Mouse (Mus musculus) CH12.LX (cell line): ENCODE measurements around the gene Rictor. TPM values are rescaled to one million over a fixed set of nuclear protein-coding genes. Genes with fewer than 3 reads are reported as not detected.

Experiments used
- DNase-seq: peaks from one replicate; pipeline ENCODE4 v3.0.0-alpha.2; 2013; ENCODE audit errors: extremely low read depth
- H3K27ac ChIP-seq: 2 replicates; pipeline ENCODE4 v1.5.1; 2012; ENCODE audit warnings: low read depth, mild to moderate bottlenecking, control low read depth, moderate library complexity; ENCODE audit not compliant: insufficient read depth
- H3K27me3 ChIP-seq: replicated peaks from 2 replicates; pipeline ENCODE3; 2012; ENCODE audit warnings: inconsistent platforms
- H3K36me3 ChIP-seq, 2 experiments: replicated peaks in 1 of 2; 2 replicates each; pipeline versions ENCODE3 to v1.6.1; 2012; ENCODE audit warnings: inconsistent platforms in 1 of 2, low read length in 1 of 2, mild to moderate bottlenecking in 1 of 2, mixed read lengths in 1 of 2, moderate library complexity in 1 of 2; ENCODE audit not compliant: control insufficient read depth in 1 of 2, insufficient read depth in 1 of 2
- H3K4me1 ChIP-seq, 2 experiments: 2 replicates each; pipeline ENCODE4 v1.6.1; 2012; ENCODE audit warnings: inconsistent platforms in 1 of 2, moderate library complexity in 1 of 2; ENCODE audit not compliant: insufficient read depth in 2 of 2, control insufficient read depth in 1 of 2
- H3K4me2 ChIP-seq: 2 replicates; pipeline ENCODE4 v1.6.1; 2012; ENCODE audit warnings: low read depth, mild to moderate bottlenecking, control low read depth; ENCODE audit not compliant: poor library complexity, insufficient read depth, severe bottlenecking
- H3K4me3 ChIP-seq, 3 experiments: fragments of 150-350 bp in 1 of 3; sonication (generic) in 1 of 3; replicated peaks in 1 of 3; 2 replicates each; pipeline versions ENCODE3 to v1.5.1; 2011 to 2012; ENCODE audit warnings: low read depth in 2 of 3, low read length in 2 of 3, mild to moderate bottlenecking in 2 of 3, moderate library complexity in 2 of 3, control low read depth in 1 of 3, improper control_type of control experiment in 1 of 3, inconsistent platforms in 1 of 3, mixed read lengths in 1 of 3; ENCODE audit not compliant: poor library complexity in 1 of 3
- H3K79me2 ChIP-seq: replicated peaks from 2 replicates; pipeline ENCODE4 v1.6.1; 2012; ENCODE audit warnings: mild to moderate bottlenecking, moderate library complexity; ENCODE audit not compliant: control insufficient read depth, poor library complexity, insufficient read depth, severe bottlenecking; ENCODE audit errors: extremely low read depth
- H3K9ac ChIP-seq: 2 replicates; pipeline ENCODE4 v1.6.1; 2012; ENCODE audit warnings: low read depth, mild to moderate bottlenecking, control low read depth, moderate library complexity; ENCODE audit not compliant: insufficient read depth
- H3K9me3 ChIP-seq: replicated peaks from 2 replicates; pipeline ENCODE3; 2012; ENCODE audit warnings: low read length, inconsistent platforms, mixed read lengths
- BHLHE40 ChIP-seq: IDR thresholded peaks from 2 replicates; pipeline ENCODE4 v1.6.1; 2011; ENCODE audit warnings: mild to moderate bottlenecking, low read depth, low read length, improper control_type of control experiment
- CHD1 ChIP-seq: IDR thresholded peaks from 2 replicates; pipeline ENCODE4 v1.6.1; 2012; ENCODE audit warnings: low read depth, low read length, improper control_type of control experiment, inconsistent platforms
- CHD2 ChIP-seq: IDR thresholded peaks from 2 replicates; pipeline ENCODE4 v1.6.1; 2011; ENCODE audit warnings: low read length, improper control_type of control experiment
- ELF1 ChIP-seq: IDR thresholded peaks from 2 replicates; pipeline ENCODE4 v1.6.1; 2014; ENCODE audit warnings: low read depth, mild to moderate bottlenecking, inconsistent platforms, low read length, improper control_type of control experiment
- EP300 ChIP-seq: IDR thresholded peaks from 2 replicates; pipeline ENCODE4 v1.6.1; 2011; ENCODE audit warnings: low read length, improper control_type of control experiment
- ETS1 ChIP-seq: conservative IDR thresholded peaks from 2 replicates; pipeline ENCODE4 v1.6.1; 2012; ENCODE audit warnings: low read depth, mild to moderate bottlenecking, inconsistent platforms, low read length, improper control_type of control experiment, moderate library complexity
- GABPA ChIP-seq: IDR thresholded peaks from 2 replicates; pipeline ENCODE4 v1.6.1; 2012; ENCODE audit warnings: low read depth, low read length, improper control_type of control experiment, inconsistent platforms; ENCODE audit not compliant: insufficient replicate concordance
- JUND ChIP-seq: conservative IDR thresholded peaks from 2 replicates; pipeline ENCODE4 v1.6.1; 2011; ENCODE audit warnings: low read depth, low read length, improper control_type of control experiment
- KAT2A ChIP-seq: IDR thresholded peaks from 2 replicates; pipeline ENCODE4 v1.6.1; 2012; ENCODE audit warnings: low read length, improper control_type of control experiment, inconsistent platforms; ENCODE audit not compliant: insufficient replicate concordance
- MAFK ChIP-seq: IDR thresholded peaks from 2 replicates; pipeline ENCODE4 v1.6.1; 2011; ENCODE audit warnings: low read length, improper control_type of control experiment; ENCODE audit not compliant: insufficient replicate concordance
- MAX ChIP-seq: IDR thresholded peaks from 2 replicates; pipeline ENCODE4 v1.6.1; 2011; ENCODE audit warnings: low read length, improper control_type of control experiment
- MAZ ChIP-seq: IDR thresholded peaks from 2 replicates; pipeline ENCODE4 v1.6.1; 2012; ENCODE audit warnings: low read depth, mild to moderate bottlenecking, inconsistent platforms, low read length, improper control_type of control experiment, moderate library complexity
- MEF2A ChIP-seq: IDR thresholded peaks from 2 replicates; pipeline ENCODE4 v1.6.1; 2014; ENCODE audit warnings: low read depth, mild to moderate bottlenecking, inconsistent platforms, low read length, improper control_type of control experiment, borderline replicate concordance
- MXI1 ChIP-seq: IDR thresholded peaks from 2 replicates; pipeline ENCODE4 v1.6.1; 2011; ENCODE audit warnings: mild to moderate bottlenecking, low read depth, low read length, improper control_type of control experiment
- NELFE ChIP-seq: IDR thresholded peaks from 2 replicates; pipeline ENCODE4 v1.6.1; 2011; ENCODE audit warnings: low read depth, low read length, improper control_type of control experiment
- POLR2A ChIP-seq: IDR thresholded peaks from 2 replicates; pipeline ENCODE4 v1.6.1; 2011; ENCODE audit warnings: low read depth, mild to moderate bottlenecking, improper control_type of control experiment, low read length
- RAD21 ChIP-seq: IDR thresholded peaks from 2 replicates; pipeline ENCODE4 v1.6.1; 2011; ENCODE audit warnings: low read depth, mild to moderate bottlenecking, low read length, improper control_type of control experiment, moderate library complexity
- SIN3A ChIP-seq: IDR thresholded peaks from 2 replicates; pipeline ENCODE4 v1.6.1; 2012; ENCODE audit warnings: low read length, improper control_type of control experiment, inconsistent platforms
- TCF12 ChIP-seq: IDR thresholded peaks from 2 replicates; pipeline ENCODE4 v1.6.1; 2014; ENCODE audit warnings: low read depth, mild to moderate bottlenecking, inconsistent platforms, low read length, improper control_type of control experiment
- USF1 ChIP-seq: IDR thresholded peaks from 2 replicates; pipeline ENCODE4 v1.6.1; 2014; ENCODE audit warnings: low read depth, mild to moderate bottlenecking, inconsistent platforms, low read length, improper control_type of control experiment
- USF2 ChIP-seq: conservative IDR thresholded peaks from 2 replicates; pipeline ENCODE4 v1.6.1; 2011; ENCODE audit warnings: low read depth, low read length, improper control_type of control experiment
- ZC3H11A ChIP-seq: IDR thresholded peaks from 2 replicates; pipeline ENCODE4 v1.6.1; 2012; ENCODE audit warnings: low read depth, mild to moderate bottlenecking, inconsistent platforms, low read length, improper control_type of control experiment
- ZKSCAN1 ChIP-seq: IDR thresholded peaks from 2 replicates; pipeline ENCODE4 v1.6.1; 2012; ENCODE audit warnings: low read depth, inconsistent platforms, low read length, improper control_type of control experiment, borderline replicate concordance
- ZMIZ1 ChIP-seq: IDR thresholded peaks from 2 replicates; pipeline ENCODE4 v1.6.1; 2012; ENCODE audit warnings: low read depth, mild to moderate bottlenecking, inconsistent platforms, low read length, improper control_type of control experiment
- ZNF384 ChIP-seq: IDR thresholded peaks from 2 replicates; pipeline ENCODE4 v1.6.1; 2012; ENCODE audit warnings: low read depth, low read length, improper control_type of control experiment, inconsistent platforms
- dilution Hi-C: fragments of 300-500 bp; cut with MboI; formaldehyde crosslinking; loops from 2 replicates; pipeline ENCODE4 v1.14.3; 2020; ENCODE audit warnings: low sequenced_read_pairs; ENCODE audit not compliant: extremely low pct_unique_long_range_greater_than_20kb, extremely low pct_ligation_motif_present
- in situ Hi-C: fragments of 300-500 bp; cut with MboI; formaldehyde crosslinking; loops from 3 replicates; pipeline ENCODE4 v1.14.3; 2019; ENCODE audit warnings: low sequenced_read_pairs, low pct_ligation_motif_present, low pct_unique_long_range_greater_than_20kb, mixed read lengths
- polyA plus RNA-seq: library from polyadenylated mRNA; unstranded; fragments of >175 nt; gene quantifications from 2 replicates; pipeline ENCODE4 v1.2.1, GENCODE M21; 2012; ENCODE audit warnings: low read depth; ENCODE audit not compliant: insufficient read length
- total RNA-seq, 2 experiments: library from RNA; depleted of rRNA; stranded (reverse); fragments of 300-350 nt in 1 of 2; fragments of >200 nt in 1 of 2; gene quantifications; 2 replicates each; pipeline ENCODE4 v1.2.3; 2012 to 2014

Gene Rictor
- total and polyA plus RNA-seq, 3 experiments = 7.1 to 8.0 (median 7.4) TPM

GRCm38 (mm10) chr15:6708526-6709441 is 605 bp downstream of the Rictor start:
- TF ChIP-seq JUND (no peak), KAT2A (no peak), SIN3A (no peak; the same call in 1 of the 2 replicates), MAZ (no peak), ZNF384 (no peak), GABPA (no peak), TCF12 (no peak), MAX (no peak), USF2 (no peak), NELFE (no peak)
- H3K27ac ChIP-seq = peak overlapping the region; percentile 18
- in situ Hi-C loops (no loop called here), dilution Hi-C loops (no loop called here)
- peaks cover 32% of the 10 kb centered on the region for H3K79me2 ChIP-seq
- no peaks in the 10 kb centered on the region for H3K9me3 ChIP-seq
- peak overlapping the region; percentile 93 for H3K9ac ChIP-seq
- peak overlapping the region; percentile 57 for H3K4me2 ChIP-seq
- peaks cover 2 to 37% of the 10 kb centered on the region in 2 experiments; a peak in 2 of 4 replicates for H3K4me1 ChIP-seq
- no peak for DNase-seq
- peaks cover 0 to 1% of the 10 kb centered on the region in 2 experiments for H3K36me3 ChIP-seq
- peak overlapping the region; percentile 66 to 91 (median 84) for H3K4me3 ChIP-seq
- peaks cover 9% of the 10 kb centered on the region for H3K27me3 ChIP-seq

- in situ Hi-C loops (no loop called here), dilution Hi-C loops (no loop called here)
- Histone ChIP-seq H3K27ac (no peak overlapping the region), H3K4me3 (peak overlapping the region in 1 of 3 experiments; percentile 84), H3K9me3 (no peaks in the 10 kb centered on the region), H3K9ac (peak overlapping the region; percentile 93; the same call in 1 of the 2 replicates), H3K4me2 (peak overlapping the region; percentile 57), H3K36me3 (peaks cover 0 to 4% of the 10 kb centered on the region in 2 experiments), H3K4me1 (peaks cover 2 to 37% of the 10 kb centered on the region in 2 experiments; a peak in 2 of 4 replicates), H3K27me3 (peaks cover 6% of the 10 kb centered on the region), H3K79me2 (peaks cover 40% of the 10 kb centered on the region)
- no peak for DNase-seq
- TF ChIP-seq BHLHE40 = no peak
- no peak for TF ChIP-seq ZMIZ1
- no peak for TF ChIP-seq ETS1
- no peak for TF ChIP-seq ELF1
- TF ChIP-seq USF1 = no peak
- TF ChIP-seq ZKSCAN1 = no peak
- TF ChIP-seq ZC3H11A = no peak
- no peak for TF ChIP-seq MEF2A
- no peak for TF ChIP-seq MAFK
- no peak for TF ChIP-seq KAT2A
- no peak for TF ChIP-seq MAZ
- no peak for TF ChIP-seq MXI1
- no peak for TF ChIP-seq EP300
- TF ChIP-seq POLR2A = no peak
- TF ChIP-seq CHD2 = no peak
- no peak for TF ChIP-seq RAD21
- TF ChIP-seq USF2 = no peak
- TF ChIP-seq CHD1 = no peak
Observed at GRCm38 (mm10) chr15:6709618-6710017, 1.4 kb downstream of the Rictor start.
